Mouse (Mus musculus) CH12.LX (cell line): ENCODE results near the gene Catsper3.

Source experiments
- CTCF ChIP-seq, 2 experiments: IDR thresholded peaks in 1 of 2; conservative IDR thresholded peaks in 1 of 2; 2 replicates each; pipeline ENCODE4 v1.5.1; 2011 to 2012; ENCODE audit warnings: low read depth in 2 of 2, low read length in 2 of 2, improper control_type of control experiment in 1 of 2, inconsistent platforms in 1 of 2, mild to moderate bottlenecking in 1 of 2, moderate library complexity in 1 of 2
- E2F4 ChIP-seq: IDR thresholded peaks from 2 replicates; pipeline ENCODE4 v1.6.1; 2011; ENCODE audit warnings: low read depth, low read length, improper control_type of control experiment; ENCODE audit not compliant: insufficient replicate concordance
- HCFC1 ChIP-seq: IDR thresholded peaks from 2 replicates; pipeline ENCODE4 v1.6.1; 2012; ENCODE audit warnings: low read depth, mild to moderate bottlenecking, inconsistent platforms, low read length, improper control_type of control experiment
- JUN ChIP-seq: IDR thresholded peaks from 2 replicates; pipeline ENCODE4 v1.6.1; 2011; ENCODE audit warnings: low read depth, mild to moderate bottlenecking, low read length, improper control_type of control experiment, moderate library complexity; ENCODE audit not compliant: insufficient read depth
- MAFK ChIP-seq: IDR thresholded peaks from 2 replicates; pipeline ENCODE4 v1.6.1; 2011; ENCODE audit warnings: low read length, improper control_type of control experiment; ENCODE audit not compliant: insufficient replicate concordance
- POLR2A ChIP-seq: IDR thresholded peaks from 2 replicates; pipeline ENCODE4 v1.6.1; 2011; ENCODE audit warnings: low read depth, mild to moderate bottlenecking, improper control_type of control experiment, low read length
- USF1 ChIP-seq: IDR thresholded peaks from 2 replicates; pipeline ENCODE4 v1.6.1; 2014; ENCODE audit warnings: low read depth, mild to moderate bottlenecking, inconsistent platforms, low read length, improper control_type of control experiment
- ZKSCAN1 ChIP-seq: IDR thresholded peaks from 2 replicates; pipeline ENCODE4 v1.6.1; 2012; ENCODE audit warnings: low read depth, inconsistent platforms, low read length, improper control_type of control experiment, borderline replicate concordance

DNA sequence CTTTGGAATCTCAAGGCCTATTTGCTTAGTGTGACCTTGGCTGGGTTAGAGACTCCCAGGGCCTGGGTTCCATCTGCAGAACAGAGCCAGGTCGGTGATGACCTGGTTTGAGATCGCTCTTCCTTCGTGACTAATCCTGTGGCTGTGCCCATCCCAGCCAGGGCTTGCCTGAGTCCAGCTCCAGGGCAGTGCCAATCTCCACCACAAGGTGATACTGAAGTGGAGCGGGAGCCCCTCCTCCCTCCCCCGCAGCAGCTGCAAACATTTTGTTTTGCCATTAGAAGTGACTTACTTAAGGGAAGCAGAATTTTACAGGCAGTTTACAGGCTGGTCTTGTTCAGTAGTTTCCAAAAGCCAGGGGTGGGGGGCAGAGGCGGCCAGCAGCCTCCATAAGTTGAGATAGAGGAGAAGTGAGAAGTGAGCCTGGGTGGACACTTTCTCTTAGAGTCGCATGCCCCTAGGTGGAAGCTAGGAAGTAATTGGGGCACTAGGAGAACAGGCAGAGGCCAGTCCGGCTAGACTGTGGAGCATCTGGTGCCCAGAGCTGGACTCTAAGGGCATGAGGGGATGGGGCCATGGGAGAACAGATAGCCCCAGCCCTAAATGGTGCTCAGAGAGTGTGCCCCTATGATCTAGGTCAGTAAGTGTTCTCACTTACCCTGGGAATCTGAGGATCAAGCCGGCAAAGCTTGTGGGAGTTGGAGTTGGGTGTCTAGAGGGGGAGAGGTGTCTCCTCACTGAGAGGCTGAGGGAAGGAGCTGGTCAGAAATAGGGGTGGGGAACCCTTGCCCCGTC lies 40.0 kb downstream of the Catsper3 start:
- no peak for TF ChIP-seq POLR2A
- peak in 1 of 2 experiments; percentile 8; a peak in 1 of 4 replicates for TF ChIP-seq CTCF (conservative IDR thresholded peaks at IDR 0.05 in 1 of 2, IDR thresholded peaks at IDR 0.05 in 1 of 2; ENCODE audit: low read depth in 2 of 2, low read length in 2 of 2)
- TF ChIP-seq ZKSCAN1: no peak
- no peak for TF ChIP-seq JUN
- no peak for TF ChIP-seq MAFK
- TF ChIP-seq E2F4: no peak
- TF ChIP-seq USF1: no peak
- no peak for TF ChIP-seq HCFC1
